Mouse (Mus musculus) C2C12 (cell line): Measurements from ENCODE around the gene Slc27a4. TPM values are rescaled to one million over a fixed set of nuclear protein-coding genes. Genes with fewer than 3 reads are reported as not detected.

Source experiments
- H3K27me3 ChIP-seq: one replicate; pipeline ENCODE4 v1.6.1; 2011; ENCODE audit not compliant: control insufficient read depth, insufficient read depth, insufficient read length
- H3K36me3 ChIP-seq: one replicate; pipeline ENCODE4 v1.6.1; 2011; ENCODE audit not compliant: control insufficient read depth, insufficient read depth
- H3K4me3 ChIP-seq: one replicate; pipeline ENCODE4 v1.5.1; 2011; ENCODE audit warnings: mild to moderate bottlenecking, control low read depth; ENCODE audit not compliant: poor library complexity, insufficient read depth, severe bottlenecking
- H3K79me2 ChIP-seq: one replicate; pipeline ENCODE4 v1.6.1; 2011; ENCODE audit not compliant: control insufficient read depth, insufficient read depth
- H3K79me3 ChIP-seq: one replicate; pipeline ENCODE4 v1.6.1; 2011; ENCODE audit warnings: low read depth, control low read depth
- H3ac ChIP-seq: one replicate; pipeline ENCODE3; 2011; ENCODE audit warnings: low read depth; ENCODE audit not compliant: control insufficient read depth, insufficient read length
- CEBPB ChIP-seq: IDR thresholded peaks from one replicate; pipeline ENCODE4 v1.6.1; 2011; ENCODE audit warnings: low read depth, mild to moderate bottlenecking, control low read depth, moderate library complexity
- CTCF ChIP-seq: IDR thresholded peaks from one replicate; pipeline ENCODE4 v1.5.1; 2011; ENCODE audit not compliant: control insufficient read depth, insufficient read depth, insufficient read length
- FOSL1 ChIP-seq: IDR thresholded peaks from one replicate; pipeline ENCODE4 v1.8.0; 2011; ENCODE audit warnings: mild to moderate bottlenecking, low read length; ENCODE audit not compliant: poor library complexity, insufficient read depth, severe bottlenecking
- MAX ChIP-seq: IDR thresholded peaks from one replicate; pipeline ENCODE4 v1.6.1; 2011; ENCODE audit warnings: mild to moderate bottlenecking, control low read depth
- MYOD1 ChIP-seq: IDR thresholded peaks from one replicate; pipeline ENCODE4 v1.6.1; 2011; ENCODE audit warnings: low read depth; ENCODE audit not compliant: control insufficient read depth, insufficient read length
- MYOG ChIP-seq: IDR thresholded peaks from one replicate; pipeline ENCODE4 v1.6.1; 2011; ENCODE audit not compliant: control insufficient read depth, insufficient read length; ENCODE audit errors: extremely low read depth
- USF1 ChIP-seq: IDR thresholded peaks from one replicate; pipeline ENCODE4 v1.6.1; 2011; ENCODE audit warnings: low read depth, mild to moderate bottlenecking, control low read depth, moderate library complexity
- polyA plus RNA-seq: library from polyadenylated mRNA; unstranded; fragments of >200 nt; fragmentation: generic; extraction: Trizol; gene quantifications from one replicate; pipeline ENCODE4 v1.2.1, GENCODE M21; 2012; ENCODE audit warnings: missing spikeins

Slc27a4 gene
- polyA plus RNA-seq, 1 experiment = 19.7 TPM

- no peaks in the 10 kb centered on the region for H3K79me2 ChIP-seq
- TF ChIP-seq USF1 (no peak), MYOG (no peak), FOSL1 (no peak), CTCF (no peak), MAX (no peak)
- H3K79me3 ChIP-seq = no peaks in the 10 kb centered on the region
- no peak overlapping the region for H3K4me3 ChIP-seq
- no peak overlapping the region for H3ac ChIP-seq
- H3K27me3 ChIP-seq = no peaks in the 10 kb centered on the region
- H3K36me3 ChIP-seq = peaks cover 20% of the 10 kb centered on the region
These were observed 41.7 kb downstream of the Slc27a4 start for GRCm38 (mm10) chr2:29844115-29844514.

GRCm38 (mm10) chr2:29844661-29845060, 42.2 kb downstream of the Slc27a4 start:
- no peak overlapping the region for H3ac ChIP-seq
- peaks cover 20% of the 10 kb centered on the region for H3K36me3 ChIP-seq
- no peaks in the 10 kb centered on the region for H3K79me3 ChIP-seq
- H3K79me2 ChIP-seq = no peaks in the 10 kb centered on the region
- H3K4me3 ChIP-seq = no peak overlapping the region
- TF ChIP-seq MYOG (no peak), MYOD1 (no peak), MAX (no peak)
- no peaks in the 10 kb centered on the region for H3K27me3 ChIP-seq

GRCm38 (mm10) chr2:29845636-29846035, 43.2 kb downstream of the Slc27a4 start:
- Histone ChIP-seq H3K79me2 (no peaks in the 10 kb centered on the region), H3K27me3 (no peaks in the 10 kb centered on the region), H3ac (no peak overlapping the region), H3K4me3 (no peak overlapping the region), H3K79me3 (no peaks in the 10 kb centered on the region), H3K36me3 (peaks cover 20% of the 10 kb centered on the region)
- TF ChIP-seq USF1 = no peak
- no peak for TF ChIP-seq CEBPB
- TF ChIP-seq MYOD1 = no peak
- no peak for TF ChIP-seq CTCF

- Histone ChIP-seq H3K27me3 (no peaks in the 10 kb centered on the region), H3K79me2 (no peaks in the 10 kb centered on the region), H3K79me3 (no peaks in the 10 kb centered on the region), H3K4me3 (no peak overlapping the region), H3K36me3 (peaks cover 20% of the 10 kb centered on the region), H3ac (no peak overlapping the region)
- no peak for TF ChIP-seq FOSL1
- no peak for TF ChIP-seq CTCF
- no peak for TF ChIP-seq MYOG
These were observed 43.8 kb downstream of the Slc27a4 start for GRCm38 (mm10) chr2:29846061-29846853.

GRCm38 (mm10) chr2:29846911-29847310, 44.5 kb downstream of the Slc27a4 start:
- TF ChIP-seq USF1 (no peak), MYOG (no peak), MAX (no peak), CTCF (no peak), CEBPB (no peak), FOSL1 (no peak), MYOD1 (no peak)
- Histone ChIP-seq H3ac (no peak overlapping the region), H3K36me3 (peaks cover 20% of the 10 kb centered on the region), H3K79me3 (no peaks in the 10 kb centered on the region), H3K79me2 (no peaks in the 10 kb centered on the region), H3K4me3 (no peak overlapping the region), H3K27me3 (no peaks in the 10 kb centered on the region)

GRCm38 (mm10) chr2:29849041-29849440, 46.6 kb downstream of the Slc27a4 start:
- Histone ChIP-seq H3K4me3 (no peak overlapping the region), H3K36me3 (peaks cover 6% of the 10 kb centered on the region), H3K79me3 (no peaks in the 10 kb centered on the region), H3K27me3 (no peaks in the 10 kb centered on the region), H3ac (no peak overlapping the region), H3K79me2 (no peaks in the 10 kb centered on the region)
- TF ChIP-seq MAX = no peak
- no peak for TF ChIP-seq MYOG
- no peak for TF ChIP-seq CTCF
- TF ChIP-seq USF1 = no peak
- no peak for TF ChIP-seq MYOD1
- TF ChIP-seq FOSL1 = no peak
- TF ChIP-seq CEBPB = no peak
